Mouse (Mus musculus): ENCODE measurements at regions not wholly inside any gene's neighbourhood (a gene's known extent, or its start where the extent isn't known, plus 50 kb on each side); places are given as distances from the start of the nearest gene placed in this dataset.

GRCm38 (mm10) chr6:98178005-98178404 lies 164.5 kb downstream of the Gm765 start:
- DNase-seq: no peak

GRCm38 (mm10) chr6:98149043-98149813 lies 193.3 kb downstream of the Gm765 start:
- no peak for DNase-seq

GRCm38 (mm10) chr6:98147855-98148254 lies 194.7 kb downstream of the Gm765 start:
- no peak for DNase-seq

GRCm38 (mm10) chr6:98132931-98133330 lies 209.6 kb downstream of the Gm765 start:
- DNase-seq: no peak

- no peak for DNase-seq
Observed at GRCm38 (mm10) chr6:98125434-98125833, 217.1 kb downstream of the Gm765 start.

GRCm38 (mm10) chr6:98118355-98119150 lies 224.0 kb downstream of the Gm765 start:
- no peak for DNase-seq

GRCm38 (mm10) chr6:98114327-98115134 lies 228.0 kb downstream of the Gm765 start:
- no peak for DNase-seq

GRCm38 (mm10) chr6:98113708-98114107 lies 228.8 kb downstream of the Gm765 start:
- no peak for DNase-seq

GRCm38 (mm10) chr6:98112495-98113115 lies 229.9 kb downstream of the Gm765 start:
- DNase-seq: no peak

GRCm38 (mm10) chr6:98107123-98107522 lies 235.4 kb downstream of the Gm765 start:
- DNase-seq: no peak

- DNase-seq: peak; percentile 69
Observed at GRCm38 (mm10) chr6:98105280-98106090, 237.1 kb downstream of the Gm765 start.

GRCm38 (mm10) chr6:98104432-98104831 lies 238.1 kb downstream of the Gm765 start:
- no peak for DNase-seq

- DNase-seq: no peak
Observed at GRCm38 (mm10) chr6:98101023-98101422, 241.5 kb downstream of the Gm765 start.

- no peak for DNase-seq
Observed at GRCm38 (mm10) chr6:98099126-98099525, 243.4 kb downstream of the Gm765 start.

GRCm38 (mm10) chr6:98095243-98095642 lies 247.3 kb downstream of the Gm765 start:
- DNase-seq: no peak

- DNase-seq: peak; percentile 5
Observed at GRCm38 (mm10) chr6:98089185-98089584, 253.4 kb downstream of the Gm765 start.

GRCm38 (mm10) chr6:98080076-98080475 lies 262.5 kb downstream of the Gm765 start:
- no peak for DNase-seq
